Mouse (Mus musculus): ENCODE results near the gene Morn1.

The Morn1 gene

DNA sequence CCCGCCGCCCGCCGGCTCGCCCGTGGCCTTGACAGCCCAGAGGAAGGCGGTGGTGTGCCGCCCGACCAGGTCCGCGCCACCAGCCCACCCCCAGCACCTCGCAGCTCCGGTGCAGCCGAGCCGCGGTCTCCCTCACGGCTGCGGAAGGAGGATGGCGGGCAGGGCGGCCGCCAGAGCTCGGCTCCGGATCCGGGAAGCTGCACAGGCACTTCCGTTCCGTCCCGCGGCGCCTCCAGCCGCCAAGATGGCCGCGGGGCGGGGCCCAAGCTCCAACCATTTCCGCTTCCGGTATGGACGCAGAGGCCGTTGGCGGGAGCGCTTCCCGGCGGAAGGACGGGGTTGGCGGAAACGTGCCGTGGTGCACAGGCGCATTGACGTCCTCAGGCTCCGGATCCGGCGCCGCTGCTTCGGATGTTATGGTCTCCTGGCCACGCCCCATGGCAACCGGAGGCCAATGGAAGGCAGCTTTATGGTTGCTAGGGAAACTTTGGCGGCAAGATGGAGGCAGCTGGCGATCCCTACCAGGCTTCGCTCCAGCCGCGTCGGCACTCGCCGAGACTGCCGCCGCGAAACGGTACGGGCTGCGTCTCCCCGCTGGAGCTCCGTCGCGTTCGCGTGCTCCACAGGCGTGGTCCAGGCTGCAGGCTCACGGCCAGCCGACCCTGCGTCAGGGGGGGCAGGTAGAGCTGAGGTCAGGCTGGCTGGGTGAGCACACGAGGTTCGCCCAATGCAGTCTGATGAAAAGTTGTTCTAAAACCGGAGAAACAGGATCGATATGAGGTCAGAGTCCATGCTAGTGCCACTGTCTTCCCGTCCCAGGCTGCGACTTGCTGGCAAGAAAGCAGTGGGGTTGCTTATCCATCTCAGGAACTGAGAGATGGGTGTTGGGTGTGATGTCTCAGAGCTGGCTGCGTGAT, at the start of gene Morn1, which contains the start of gene Rer1:
TSS of gene Morn1 (plus strand) at position 470 of the 917 bp plus-strand sequence.
TSS of gene Rer1 (minus strand) at position 275 of the 917 bp plus-strand sequence.
- in situ Hi-C loops (cut with MboI, MseI) = no loop called here

DNA sequence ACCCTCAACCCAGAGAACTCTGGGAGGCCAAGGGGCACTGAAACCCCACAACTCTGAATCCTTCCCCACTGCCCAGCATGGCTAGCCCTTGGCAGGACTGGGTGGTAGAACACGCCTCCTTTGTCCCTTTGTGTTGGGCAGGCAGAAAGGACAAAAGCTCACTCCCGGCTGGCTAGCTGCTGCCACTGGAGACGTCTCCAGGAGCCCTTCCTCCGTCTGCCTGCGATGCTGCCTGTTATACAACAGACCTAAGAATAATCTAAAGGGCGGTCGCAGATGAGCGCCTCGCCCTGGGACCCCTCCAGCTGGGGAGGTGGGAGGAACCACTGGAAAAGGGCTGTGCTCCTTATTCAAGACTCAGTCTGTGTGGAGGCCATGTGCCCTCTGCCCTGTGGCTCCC, 46.2 kb upstream of the Morn1 start:
- in situ Hi-C loops (cut with MboI, MseI) = loop anchor here (10.0 kb wide), 1 partner anchor 415 kb away; no protein-coding TSS in a partner anchor

DNA sequence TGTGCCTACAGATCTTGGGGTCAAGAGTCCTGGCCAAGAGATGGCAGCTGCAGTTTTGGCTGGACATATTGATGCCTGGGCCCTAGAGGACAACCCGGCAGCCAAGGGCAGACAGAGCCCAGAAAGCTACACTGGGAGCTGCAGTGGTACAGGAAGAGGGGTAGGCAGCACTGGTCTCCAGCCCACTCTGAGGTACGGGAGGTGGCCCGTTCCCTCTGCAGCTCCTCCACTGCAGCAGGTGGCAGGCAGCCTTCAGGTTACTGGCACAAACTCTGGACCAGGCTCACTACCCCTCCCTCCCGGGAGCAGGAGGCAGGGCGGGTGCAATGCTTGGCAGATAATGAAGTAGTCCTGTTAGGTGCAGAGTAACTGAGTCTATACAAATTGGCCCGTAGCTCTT, 45.7 kb upstream of the Morn1 start:
- in situ Hi-C loops (cut with MboI, MseI) = loop anchor here (10.0 kb wide), 1 partner anchor 416 kb away; no protein-coding TSS in a partner anchor

DNA sequence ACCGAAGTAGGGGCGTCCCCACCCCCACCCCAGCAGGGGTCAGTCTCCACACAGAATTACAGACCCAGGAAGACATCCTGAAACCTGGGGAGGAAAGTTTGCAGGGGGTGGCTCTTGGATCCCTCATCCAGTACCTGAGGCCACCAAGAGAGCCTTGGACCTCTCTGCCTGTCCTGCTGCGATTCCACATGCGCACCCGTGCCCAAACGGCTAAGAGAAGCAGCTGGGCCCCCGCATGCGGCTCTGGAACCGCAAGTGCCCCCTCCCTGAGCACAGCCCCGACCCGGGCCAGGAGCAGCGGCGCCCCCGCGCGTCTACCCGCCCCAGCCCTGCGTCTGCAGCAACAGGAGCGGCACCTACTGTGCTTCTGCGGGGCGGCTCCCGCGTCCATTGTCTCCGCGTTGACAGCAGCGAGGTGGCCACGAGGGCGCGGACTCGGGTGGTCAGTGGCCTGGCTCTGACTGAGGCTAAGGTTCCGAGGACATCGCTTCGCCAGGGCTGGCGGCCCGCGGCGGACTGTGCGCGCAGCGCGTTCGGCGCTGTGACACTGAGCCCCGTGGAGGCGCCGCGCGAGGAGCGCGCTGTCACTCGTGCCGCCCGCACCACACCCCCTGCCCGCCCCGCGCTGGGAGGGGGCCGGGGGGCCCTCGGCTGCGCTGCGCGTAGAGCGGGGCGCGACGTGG, 43.6 kb upstream of the Morn1 start:
- in situ Hi-C loops (cut with MboI, MseI) = loop anchor here (10.0 kb wide), 1 partner anchor 418 kb away; no protein-coding TSS in a partner anchor

DNA sequence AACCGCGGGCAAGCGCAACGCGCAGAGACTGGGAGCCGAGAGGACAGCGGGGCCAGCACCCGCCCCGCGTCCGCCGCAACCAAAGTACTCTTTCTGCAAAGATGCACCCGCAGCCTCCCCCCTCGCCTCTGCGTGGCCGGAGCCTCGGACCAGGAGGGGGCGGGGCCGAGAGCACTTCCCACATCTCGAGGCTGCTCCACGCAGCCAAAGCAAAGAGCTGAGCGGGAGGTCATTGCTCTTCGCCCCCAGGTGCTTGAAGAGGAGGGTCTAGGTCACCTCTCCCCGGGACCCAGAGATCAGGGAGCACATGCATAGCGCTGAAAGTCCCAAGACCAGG, 43.1 kb upstream of the Morn1 start:
- in situ Hi-C loops (cut with MboI, MseI) = loop anchor here (10.0 kb wide), 1 partner anchor 418 kb away; no protein-coding TSS in a partner anchor

DNA sequence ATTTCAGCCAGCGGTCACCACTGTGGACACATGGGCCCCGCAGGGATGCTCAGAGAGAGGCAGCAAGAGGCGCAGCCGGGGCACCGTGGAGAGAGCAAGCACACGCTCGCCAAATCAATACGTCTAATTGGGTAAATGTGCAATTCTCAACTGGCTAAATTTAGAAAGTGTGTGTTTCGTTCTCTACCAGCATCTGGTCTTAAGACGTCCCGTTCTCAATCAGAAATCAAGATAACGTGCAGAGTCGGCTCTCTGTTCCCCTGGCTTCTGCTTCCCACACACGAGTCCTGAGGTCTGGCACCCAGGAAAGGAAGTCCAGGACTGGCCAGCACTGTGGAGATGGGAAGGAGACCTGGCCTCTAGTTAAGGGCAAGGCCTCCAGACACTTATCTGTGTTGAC, 39.7 kb upstream of the Morn1 start:
- in situ Hi-C loops (cut with MboI, MseI) = loop anchor here (5.0 to 10.0 kb wide), 2 partner anchors 49 to 422 kb away; no protein-coding TSS in a partner anchor

GRCm38 (mm10) chr4:155050116-155050515, 36.3 kb upstream of the Morn1 start:
- in situ Hi-C loops (cut with MboI, MseI) = no loop called here

- in situ Hi-C loops (cut with MboI, MseI) = no loop called here
These were observed 29.7 kb upstream of the Morn1 start, which contains the start of gene Plch2 for GRCm38 (mm10) chr4:155056724-155057123. Gene Plch2, minus strand, starts transcription at chr4:155056784.

- in situ Hi-C loops (cut with MboI, MseI) = no loop called here
These were observed 28.1 kb upstream of the Morn1 start for GRCm38 (mm10) chr4:155058325-155058724.

DNA sequence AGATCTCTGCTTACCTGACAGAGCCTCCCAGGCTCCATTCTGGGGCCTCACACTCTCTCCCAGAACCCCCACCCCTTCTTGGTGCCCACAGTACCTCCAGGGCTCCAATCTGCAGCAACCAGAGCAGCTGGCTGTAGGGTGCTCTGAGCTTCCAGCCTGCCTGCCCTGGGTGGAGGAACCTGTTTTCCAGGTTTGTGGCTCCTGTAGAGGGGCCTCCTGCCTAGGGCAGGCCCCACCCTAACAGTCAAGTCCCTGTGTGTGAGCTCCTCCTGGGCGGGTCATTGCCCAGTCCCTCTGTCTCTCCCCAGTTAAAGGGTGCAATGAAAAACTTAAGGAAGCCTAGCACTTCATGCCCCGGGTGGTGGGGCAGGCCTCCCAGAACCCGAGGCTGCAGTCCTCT, 22.5 kb upstream of the Morn1 start:
- in situ Hi-C loops (cut with MboI, MseI) = loop anchor here (10.0 kb wide), 1 partner anchor 79 kb away; no protein-coding TSS in a partner anchor

DNA sequence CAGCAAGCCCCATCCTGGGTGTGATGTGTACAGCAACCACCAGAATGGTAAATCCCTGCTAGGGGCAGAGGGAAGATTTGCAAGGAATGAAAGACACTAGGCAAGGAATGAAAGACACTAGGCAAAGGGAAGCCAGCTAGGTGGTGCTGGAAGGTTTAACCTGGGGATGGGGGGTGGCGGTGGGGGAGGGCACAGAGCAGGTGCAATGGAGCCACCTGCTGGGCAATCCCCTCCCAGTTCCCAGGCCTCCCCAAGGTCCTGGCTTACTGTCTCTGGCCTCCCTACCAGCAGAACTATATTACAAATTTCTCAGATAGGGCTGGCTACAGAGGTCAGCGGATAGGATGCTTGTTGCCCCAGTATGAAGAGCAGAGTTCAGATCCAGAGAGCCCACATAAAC, 21.9 kb upstream of the Morn1 start:
- in situ Hi-C loops (cut with MboI, MseI) = loop anchor here (10.0 kb wide), 1 partner anchor 80 kb away; no protein-coding TSS in a partner anchor

DNA sequence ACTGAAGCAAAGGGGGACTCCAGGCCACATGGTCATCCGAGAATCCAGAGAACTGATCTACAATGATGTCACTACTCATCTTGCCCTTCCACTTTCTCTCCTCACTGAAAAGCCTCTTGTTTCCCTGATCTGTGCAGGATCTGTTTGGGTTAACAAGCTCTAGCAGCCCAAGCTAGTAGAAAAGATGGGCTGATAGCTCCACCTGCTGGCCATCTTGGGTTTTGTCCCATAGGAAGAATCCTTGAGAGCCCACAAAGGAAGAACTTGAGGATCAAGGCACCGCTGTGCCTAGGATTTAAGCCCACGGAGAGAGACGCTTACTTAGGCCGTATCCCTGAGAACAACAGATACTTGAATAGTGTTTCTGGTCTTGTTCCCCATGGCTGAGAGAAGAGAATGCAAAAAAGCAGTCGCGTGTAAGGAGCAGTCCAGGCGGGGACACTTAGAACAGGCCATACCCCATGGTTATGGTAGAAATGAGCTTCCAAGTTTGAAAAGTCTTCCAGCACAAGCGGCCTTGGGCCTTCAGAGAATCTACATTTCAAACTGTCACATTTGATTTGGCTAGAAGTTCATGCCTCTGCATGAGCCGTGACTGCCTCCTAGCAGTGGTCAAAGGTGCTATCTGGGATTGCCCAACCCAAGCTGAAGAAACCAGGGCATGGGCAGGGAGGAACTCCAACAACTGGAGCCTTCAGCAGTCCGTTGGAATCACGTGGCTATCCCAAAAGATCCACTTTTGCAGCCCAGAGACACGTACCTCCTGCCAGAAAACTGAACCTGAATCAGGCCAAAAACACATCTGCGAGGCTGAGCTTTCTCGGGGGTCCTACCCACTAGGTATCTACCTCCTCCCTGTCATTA, 20.2 kb upstream of the Morn1 start:
- in situ Hi-C loops (cut with MboI, MseI) = loop anchor here (5.0 to 10.0 kb wide), 2 partner anchors 81 to 199 kb away; partner anchors contain the start of gene Mmel1

DNA sequence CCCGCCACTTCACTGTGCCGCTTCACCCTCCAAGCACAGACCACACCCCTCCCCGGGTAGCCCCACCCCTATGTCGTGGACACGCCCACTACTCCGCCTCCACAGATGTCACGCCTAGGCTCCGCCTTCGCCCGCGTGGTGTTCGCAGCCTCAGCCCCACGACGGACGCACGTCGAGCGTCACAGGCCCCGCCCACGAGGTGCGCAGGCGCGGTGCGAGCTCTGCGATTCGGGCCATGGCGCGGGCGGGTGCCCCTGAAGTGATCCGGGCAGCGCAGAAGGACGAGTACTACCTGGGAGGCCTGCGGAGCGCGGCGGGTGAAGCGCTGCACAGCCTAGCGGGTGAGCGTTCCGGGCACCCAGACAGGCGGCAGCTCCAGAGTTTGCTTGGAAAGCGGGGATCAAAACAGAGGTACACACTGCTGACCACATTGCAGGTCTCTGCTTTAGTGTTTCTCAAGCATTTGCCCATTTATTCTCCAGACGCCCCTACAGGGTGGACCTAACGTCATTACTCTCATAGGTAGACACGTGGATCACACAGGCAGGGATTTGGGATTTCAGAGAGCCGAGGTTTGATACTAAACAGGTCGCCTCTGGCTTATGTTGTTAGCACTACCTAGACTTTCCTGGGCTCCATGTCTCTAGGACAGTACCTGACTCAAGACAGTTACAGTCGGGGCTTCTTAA, 19.4 kb upstream of the Morn1 start, which contains the start of gene Pex10:
TSS of gene Pex10 (plus strand) at position 183 of the 689 bp plus-strand sequence.
- in situ Hi-C loops (cut with MboI, MseI) = loop anchor here (5.0 to 10.0 kb wide), 2 partner anchors 82 to 200 kb away; partner anchors contain the start of gene Mmel1

GRCm38 (mm10) chr4:155068357-155068972, 17.9 kb upstream of the Morn1 start:
- in situ Hi-C loops (cut with MboI, MseI) = loop anchor here (5.0 to 10.0 kb wide), 2 partner anchors 84 to 201 kb away; partner anchors contain the start of gene Mmel1

DNA sequence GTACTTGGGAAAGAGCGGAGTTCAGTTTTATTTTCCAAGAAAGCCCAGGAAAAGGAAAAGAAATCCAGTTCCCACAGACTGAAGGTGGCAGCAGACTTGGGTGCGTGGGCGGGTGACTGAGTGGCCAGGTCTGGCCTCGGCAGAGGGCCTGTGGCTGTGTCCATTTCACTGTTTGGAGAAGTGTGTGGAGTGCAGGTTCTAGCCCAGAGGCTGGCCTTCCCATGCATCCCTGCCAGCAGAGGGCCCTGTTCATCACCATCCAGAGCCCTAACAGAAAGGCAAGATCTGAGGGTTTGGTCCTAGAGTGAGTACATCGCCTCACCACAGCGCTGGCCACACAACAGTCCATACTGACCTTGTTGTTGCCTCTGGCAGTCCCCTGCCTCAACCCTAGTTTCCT, 17.2 kb upstream of the Morn1 start:
- in situ Hi-C loops (cut with MboI, MseI) = loop anchor here (5.0 to 10.0 kb wide), 2 partner anchors 84 to 202 kb away; partner anchors contain the start of gene Mmel1

DNA sequence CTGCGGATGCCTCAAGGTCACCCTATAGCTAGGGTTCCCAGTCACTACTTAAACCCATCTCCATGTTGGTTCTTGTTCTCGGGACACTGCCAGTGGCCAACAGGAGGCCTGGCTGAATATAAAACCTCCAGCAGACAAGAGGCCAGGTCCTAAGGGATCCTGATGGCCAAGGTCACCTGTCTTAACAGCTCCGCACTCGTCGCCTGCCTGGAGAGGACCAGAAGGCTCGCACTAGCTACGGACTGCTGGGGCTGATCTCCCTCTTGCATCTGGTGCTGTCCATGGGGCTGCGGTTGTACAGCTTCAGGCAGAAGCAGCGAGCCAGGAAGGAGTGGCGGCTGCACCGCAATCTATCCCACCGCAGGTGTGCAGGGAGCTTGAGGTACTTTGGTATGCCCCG, 16.2 kb upstream of the Morn1 start:
- in situ Hi-C loops (cut with MboI, MseI) = no loop called here

GRCm38 (mm10) chr4:155070921-155071320, 15.5 kb upstream of the Morn1 start:
- in situ Hi-C loops (cut with MboI, MseI) = no loop called here

- in situ Hi-C loops (cut with MboI, MseI) = no loop called here
These were observed 12.0 kb upstream of the Morn1 start for GRCm38 (mm10) chr4:155074418-155074817.

GRCm38 (mm10) chr4:155075137-155075536, 11.2 kb upstream of the Morn1 start:
- in situ Hi-C loops (cut with MboI, MseI) = no loop called here

- in situ Hi-C loops (cut with MboI, MseI) = no loop called here
These were observed 10.6 kb upstream of the Morn1 start for GRCm38 (mm10) chr4:155075813-155076212.

Data from T-helper 1 cell (primary cell).